Mouse (Mus musculus) embryonic facial prominence, embryonic 11.5 days (tissue): Measurements from ENCODE around the gene Lbp. TPM values are rescaled to one million over a fixed set of nuclear protein-coding genes. Genes with fewer than 3 reads are reported as not detected.

Source experiments
- ATAC-seq: fragments of 200-750 bp; cut with Nextera tagmentation; replicated peaks from 2 replicates; pipeline ENCODE4 v1.8.0; 2017; ENCODE audit warnings: low read depth; ENCODE audit not compliant: insufficient number of reproducible peaks, low FRiP score, low TSS enrichment
- DNase-seq: peaks from one replicate; pipeline ENCODE4 v3.0.0-alpha.2; 2015; ENCODE audit warnings: low spot score
- H3K27ac ChIP-seq: fragments of 300-500 bp; sonication (generic); replicated peaks from 2 replicates; pipeline ENCODE4 v1.5.1; 2014; ENCODE audit warnings: mild to moderate bottlenecking, low read depth, low read length, control low read depth
- H3K27me3 ChIP-seq: fragments of 300-500 bp; sonication (generic); 2 replicates; pipeline ENCODE4 v1.6.1; 2014; ENCODE audit warnings: mild to moderate bottlenecking, low read length, moderate library complexity, mixed read lengths; ENCODE audit not compliant: control insufficient read depth, insufficient read depth
- H3K36me3 ChIP-seq: fragments of 300-500 bp; sonication (generic); replicated peaks from 2 replicates; pipeline ENCODE4 v1.6.1; 2014; ENCODE audit warnings: low read depth, mild to moderate bottlenecking, low read length, moderate library complexity, mixed read lengths; ENCODE audit not compliant: control insufficient read depth, insufficient read depth
- H3K4me1 ChIP-seq: fragments of 300-500 bp; sonication (generic); 2 replicates; pipeline ENCODE4 v1.6.1; 2014; ENCODE audit warnings: low read length, mixed read lengths; ENCODE audit not compliant: control insufficient read depth, insufficient read depth
- H3K4me2 ChIP-seq: fragments of 300-500 bp; sonication (generic); 2 replicates; pipeline ENCODE4 v1.6.1; 2014; ENCODE audit warnings: low read depth, mild to moderate bottlenecking, control low read depth, low read length, moderate library complexity
- H3K4me3 ChIP-seq: fragments of 300-500 bp; sonication (generic); 2 replicates; pipeline ENCODE4 v1.5.1; 2014; ENCODE audit warnings: low read depth, low read length, control low read depth
- H3K9ac ChIP-seq: fragments of 300-500 bp; sonication (generic); replicated peaks from 2 replicates; pipeline ENCODE4 v1.6.1; 2014; ENCODE audit warnings: mild to moderate bottlenecking, control low read depth, low read length
- H3K9me3 ChIP-seq: fragments of 300-500 bp; sonication (generic); replicated peaks from 2 replicates; pipeline ENCODE4 v1.6.1; 2016; ENCODE audit warnings: mild to moderate bottlenecking, low read length, inconsistent platforms, mixed read lengths; ENCODE audit not compliant: control insufficient read depth
- WGBS: fragments of 180-500 bp; shearing (Covaris S2); extraction: QIAGEN DNeasy Blood & Tissue Kit; methylation state at CpG from one replicate; pipeline ENCODE4 v1.1.7; 2014; 5-methylcytosine and 5-hydroxymethylcytosine counted together
- polyA plus RNA-seq: library from polyadenylated mRNA; unstranded; fragments of >200 nt; fragmentation: Nextera tagmentation; extraction: Ambion mirVana; gene quantifications from 2 replicates; pipeline ENCODE4 v1.2.1, GENCODE M21; 2014

Lbp gene
- polyA plus RNA-seq, 1 experiment from 2014 or later: 3.8 TPM

- peaks cover 3% of the 10 kb centered on the region; the same call in 1 of the 2 replicates for H3K4me1 ChIP-seq
- H3K9me3 ChIP-seq: no peaks in the 10 kb centered on the region
- peaks cover 28% of the 10 kb centered on the region for H3K36me3 ChIP-seq
- no peak overlapping the region for H3K4me2 ChIP-seq
- ATAC-seq (no peak), DNase-seq (no peak)
- H3K27me3 ChIP-seq: no peaks in the 10 kb centered on the region
- no peak overlapping the region for H3K4me3 ChIP-seq
- no peak overlapping the region for H3K9ac ChIP-seq
- WGBS: 97% methylated on average over 2 of the region's 2 CpGs
- H3K27ac ChIP-seq: no peak overlapping the region
These were observed 48.9 kb downstream of the Lbp start for GRCm38 (mm10) chr2:158355238-158355637.

- no peaks in the 10 kb centered on the region for H3K27me3 ChIP-seq
These were observed 49.8 kb downstream of the Lbp start for GRCm38 (mm10) chr2:158356121-158356520.

GRCm38 (mm10) chr2:158359757-158360620, 53.7 kb downstream of the Lbp start:
- Histone ChIP-seq H3K4me3 (peak overlapping the region; percentile 87), H3K9me3 (no peaks in the 10 kb centered on the region), H3K4me1 (peaks cover 3% of the 10 kb centered on the region; the same call in 1 of the 2 replicates), H3K27me3 (no peaks in the 10 kb centered on the region), H3K4me2 (peak overlapping the region; percentile 75), H3K36me3 (peaks cover 28% of the 10 kb centered on the region), H3K27ac (no peak overlapping the region; the same call in 1 of the 2 replicates), H3K9ac (peak overlapping the region; percentile 97)
- 70% methylated on average over 12 of the region's 12 CpGs for WGBS
- no peak for ATAC-seq
- DNase-seq: no peak

More at GRCm38 (mm10) chr2:158356121-158356520, 49.8 kb downstream of the Lbp start:
- Histone ChIP-seq H3K4me3 (no peak overlapping the region), H3K4me2 (no peak overlapping the region), H3K36me3 (peaks cover 28% of the 10 kb centered on the region), H3K9me3 (no peaks in the 10 kb centered on the region), H3K9ac (no peak overlapping the region), H3K4me1 (peaks cover 3% of the 10 kb centered on the region; the same call in 1 of the 2 replicates), H3K27ac (no peak overlapping the region)
- 90% methylated on average over 5 of the region's 5 CpGs for WGBS
- no peak for DNase-seq
- no peak for ATAC-seq

- Histone ChIP-seq H3K4me1 (peaks cover 3% of the 10 kb centered on the region; the same call in 1 of the 2 replicates), H3K36me3 (peaks cover 24% of the 10 kb centered on the region), H3K9me3 (no peaks in the 10 kb centered on the region), H3K27me3 (no peaks in the 10 kb centered on the region), H3K9ac (peak overlapping the region; percentile 97), H3K4me3 (peak overlapping the region; percentile 87), H3K27ac (peak overlapping the region; percentile 73), H3K4me2 (peak overlapping the region; percentile 75)
- WGBS: under 1% methylated on average over 41 of the region's 41 CpGs
- peak; percentile 94 for DNase-seq
- peak; percentile 83 for ATAC-seq
These were observed 54.8 kb downstream of the Lbp start for GRCm38 (mm10) chr2:158360873-158361677.

- H3K4me2 ChIP-seq: peak overlapping the region; percentile 23; the same call in 1 of the 2 replicates
- H3K27ac ChIP-seq: no peak overlapping the region; the same call in 1 of the 2 replicates
- no peaks in the 10 kb centered on the region for H3K9me3 ChIP-seq
- no peaks in the 10 kb centered on the region for H3K27me3 ChIP-seq
- H3K36me3 ChIP-seq: peaks cover 17% of the 10 kb centered on the region
- peaks cover 3% of the 10 kb centered on the region; the same call in 1 of the 2 replicates for H3K4me1 ChIP-seq
- H3K9ac ChIP-seq: peak overlapping the region; percentile 46
- ATAC-seq (no peak), DNase-seq (no peak)
- H3K4me3 ChIP-seq: peak overlapping the region; percentile 87
- 39% methylated on average over 8 of the region's 8 CpGs for WGBS
These were observed 55.5 kb downstream of the Lbp start for GRCm38 (mm10) chr2:158361678-158362320.

- 86% methylated on average over 4 of the region's 4 CpGs for WGBS
- no peak for ATAC-seq
- H3K9ac ChIP-seq: no peak overlapping the region
- no peak overlapping the region for H3K27ac ChIP-seq
- no peaks in the 10 kb centered on the region for H3K9me3 ChIP-seq
- no peaks in the 10 kb centered on the region for H3K27me3 ChIP-seq
- H3K4me3 ChIP-seq: no peak overlapping the region
- no peak for DNase-seq
- peaks cover 3% of the 10 kb centered on the region; the same call in 1 of the 2 replicates for H3K4me1 ChIP-seq
- no peak overlapping the region for H3K4me2 ChIP-seq
- peaks cover 5% of the 10 kb centered on the region; the same call in 1 of the 2 replicates for H3K36me3 ChIP-seq
These were observed 57.9 kb downstream of the Lbp start for GRCm38 (mm10) chr2:158364175-158364574.

GRCm38 (mm10) chr2:158365099-158365850, 59.0 kb downstream of the Lbp start:
- DNase-seq: no peak
- H3K9me3 ChIP-seq: no peaks in the 10 kb centered on the region
- H3K36me3 ChIP-seq: no peaks in the 10 kb centered on the region
- H3K4me1 ChIP-seq: no peaks in the 10 kb centered on the region
- WGBS: 71% methylated on average over 12 of the region's 12 CpGs
- H3K4me2 ChIP-seq: no peak overlapping the region
- H3K27ac ChIP-seq: no peak overlapping the region
- no peak overlapping the region for H3K9ac ChIP-seq
- H3K27me3 ChIP-seq: no peaks in the 10 kb centered on the region
- no peak for ATAC-seq
- H3K4me3 ChIP-seq: no peak overlapping the region
